Mouse (Mus musculus): Measurements from ENCODE around the gene Shb. TPM values are rescaled to one million over a fixed set of nuclear protein-coding genes. Genes with fewer than 3 reads are reported as not detected.
"Not testable (repeated sequence)": the region's sequence is repeated elsewhere in the genome, so short reads cannot be mapped to it uniquely, and the experiment has no call there.

Gene Shb
- polyA plus RNA-seq, 1 experiment, result 11.4 TPM

DNA sequence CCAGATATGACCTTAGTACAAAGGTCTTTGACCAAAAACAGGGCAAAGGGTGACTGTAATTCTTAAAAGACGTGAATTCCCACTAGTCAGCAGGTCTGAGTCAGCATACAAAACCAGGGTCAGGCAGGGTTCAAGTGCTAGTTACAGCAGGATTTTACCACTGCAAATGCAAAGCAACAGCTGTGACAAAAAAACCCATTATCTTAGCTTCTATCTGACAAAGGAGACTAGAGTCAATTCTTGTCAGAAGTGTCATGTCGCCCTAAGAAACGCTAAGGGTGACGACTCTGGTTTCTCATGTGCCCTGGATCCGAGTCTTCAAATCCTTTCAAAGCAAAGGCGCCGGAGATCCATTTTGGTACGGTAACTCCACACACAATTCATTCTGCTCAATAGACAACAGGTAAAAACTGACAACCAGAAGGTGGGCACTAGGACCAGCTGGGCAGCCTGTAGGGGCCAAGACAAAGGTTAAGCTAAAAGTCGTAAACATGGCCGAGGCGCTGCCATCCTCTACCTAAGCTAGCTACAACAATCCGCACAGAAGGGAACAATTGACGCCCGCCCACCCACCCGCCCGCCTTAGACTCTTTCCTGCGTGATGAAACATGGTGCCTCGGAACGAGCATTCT is 124.5 kb downstream of the Shb start:
- no peaks in the 10 kb centered on the region for H3K4me1 ChIP-seq (ENCODE audit: control insufficient read depth, insufficient read depth, low read length)
- H3K27ac ChIP-seq (ENCODE audit: insufficient read depth, low read length), result no peak overlapping the region; the same call in 1 of the 2 replicates
- H3K4me3 ChIP-seq (ENCODE audit: insufficient read depth, low read length), result peak overlapping the region; percentile 95
- TF ChIP-seq CTCF (IDR thresholded peaks at IDR 0.05; ENCODE audit: borderline replicate concordance, insufficient read depth, low read length) (no peak), POLR2A (IDR thresholded peaks at IDR 0.05; ENCODE audit: low read depth, low read length) (no peak)

DNA sequence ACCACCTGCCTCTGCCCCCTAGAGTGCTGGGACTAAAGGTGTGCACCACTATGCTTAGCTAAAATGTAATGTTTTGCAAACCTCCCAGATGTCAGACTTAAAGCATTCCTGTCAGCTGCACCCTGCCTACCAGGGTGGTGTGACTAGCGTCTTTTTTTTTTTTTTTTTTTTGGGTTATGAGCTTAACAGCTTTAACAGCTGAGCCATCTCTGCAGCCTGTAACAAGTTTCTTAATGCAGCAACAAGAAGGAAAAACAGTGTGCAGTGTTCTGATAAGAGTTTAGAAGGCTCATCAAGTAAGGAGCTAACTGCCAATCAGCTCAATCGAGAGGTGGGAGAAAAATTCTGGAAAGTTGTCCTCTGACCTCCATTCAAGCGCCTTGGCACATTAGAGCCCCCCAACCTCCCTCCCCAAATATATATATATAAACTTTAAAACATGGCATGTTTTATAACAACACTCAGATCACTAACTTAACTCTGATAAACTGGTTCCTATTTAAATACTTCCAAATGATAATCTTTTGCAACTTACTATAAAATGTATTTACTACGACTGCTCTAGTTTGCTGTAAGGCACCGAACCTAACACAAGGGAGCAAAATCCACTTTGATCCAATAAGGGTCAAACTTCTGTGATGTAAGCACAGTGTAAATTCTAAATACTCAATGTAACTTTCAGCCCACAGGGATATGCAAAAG is 125.1 kb downstream of the Shb start:
- Histone ChIP-seq H3K27ac (ENCODE audit: insufficient read depth, low read length) (no peak overlapping the region), H3K4me3 (ENCODE audit: insufficient read depth, low read length) (peak overlapping the region; percentile 95), H3K4me1 (ENCODE audit: control insufficient read depth, insufficient read depth, low read length) (no peaks in the 10 kb centered on the region)
- TF ChIP-seq CTCF (IDR thresholded peaks at IDR 0.05; ENCODE audit: borderline replicate concordance, insufficient read depth, low read length) (no peak), POLR2A (IDR thresholded peaks at IDR 0.05; ENCODE audit: low read depth, low read length) (no peak)

GRCm38 (mm10) chr4:45406397-45406796 is 125.9 kb downstream of the Shb start:
- H3K27ac ChIP-seq (ENCODE audit: insufficient read depth, low read length), result no peak overlapping the region
- H3K4me1 ChIP-seq (ENCODE audit: control insufficient read depth, insufficient read depth, low read length), result no peaks in the 10 kb centered on the region
- no peak overlapping the region for H3K4me3 ChIP-seq (ENCODE audit: insufficient read depth, low read length)
- TF ChIP-seq POLR2A (IDR thresholded peaks at IDR 0.05; ENCODE audit: low read depth, low read length), result no peak
- no peak for TF ChIP-seq CTCF (IDR thresholded peaks at IDR 0.05; ENCODE audit: borderline replicate concordance, insufficient read depth, low read length)

DNA sequence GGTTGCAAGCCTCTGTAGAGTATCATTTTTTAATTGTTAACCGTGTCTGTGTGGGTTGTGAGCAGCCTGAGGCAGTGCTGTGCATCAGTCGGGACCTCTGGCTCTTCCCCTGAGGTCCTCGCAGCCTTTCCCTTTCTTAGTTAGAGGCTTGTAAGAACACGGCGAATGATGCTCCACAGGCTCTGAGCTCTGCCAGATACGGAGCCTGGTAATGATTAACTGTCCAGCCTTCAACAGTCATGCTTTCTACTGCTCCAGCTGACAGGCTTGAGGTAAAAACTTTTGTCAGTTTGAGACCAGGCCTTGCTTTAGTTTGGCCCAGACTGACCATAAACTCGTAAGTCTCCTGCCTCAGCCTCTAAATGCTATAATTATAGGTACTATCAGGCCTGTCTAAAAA is 127.0 kb downstream of the Shb start:
- TF ChIP-seq POLR2A (IDR thresholded peaks at IDR 0.05; ENCODE audit: low read depth, low read length) (no peak), CTCF (IDR thresholded peaks at IDR 0.05; ENCODE audit: borderline replicate concordance, insufficient read depth, low read length) (no peak)
- no peak overlapping the region for H3K27ac ChIP-seq (ENCODE audit: insufficient read depth, low read length)

DNA sequence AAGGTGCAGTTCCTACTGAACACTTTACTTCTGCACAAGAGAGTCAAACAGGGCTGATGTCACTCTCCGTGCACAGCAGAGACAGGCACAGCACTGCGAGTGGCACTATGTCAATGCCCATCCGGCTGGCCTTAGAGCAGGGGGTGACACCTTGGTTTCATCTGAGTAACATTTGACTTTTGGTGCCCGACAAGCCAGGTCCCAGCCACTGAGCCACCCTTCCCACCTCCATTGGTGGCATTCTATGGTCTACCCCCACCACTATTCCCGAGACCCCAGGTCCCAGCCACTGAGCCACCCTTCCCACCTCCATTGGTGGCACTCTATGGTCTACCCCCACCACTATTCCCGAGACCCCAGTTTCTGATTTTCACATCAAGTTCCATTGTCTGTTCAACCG is 128.2 kb downstream of the Shb start:
- Histone ChIP-seq H3K4me1 (ENCODE audit: control insufficient read depth, insufficient read depth, low read length) (no peaks in the 10 kb centered on the region), H3K27ac (ENCODE audit: insufficient read depth, low read length) (no peak overlapping the region), H3K4me3 (ENCODE audit: insufficient read depth, low read length) (no peak overlapping the region)
- TF ChIP-seq CTCF (IDR thresholded peaks at IDR 0.05; ENCODE audit: borderline replicate concordance, insufficient read depth, low read length) (no peak), POLR2A (IDR thresholded peaks at IDR 0.05; ENCODE audit: low read depth, low read length) (no peak)

More for the DNA sequence above, 127.0 kb downstream of the Shb start:
- Histone ChIP-seq H3K4me3 (ENCODE audit: insufficient read depth, low read length) (no peak overlapping the region), H3K4me1 (ENCODE audit: control insufficient read depth, insufficient read depth, low read length) (no peaks in the 10 kb centered on the region)

DNA sequence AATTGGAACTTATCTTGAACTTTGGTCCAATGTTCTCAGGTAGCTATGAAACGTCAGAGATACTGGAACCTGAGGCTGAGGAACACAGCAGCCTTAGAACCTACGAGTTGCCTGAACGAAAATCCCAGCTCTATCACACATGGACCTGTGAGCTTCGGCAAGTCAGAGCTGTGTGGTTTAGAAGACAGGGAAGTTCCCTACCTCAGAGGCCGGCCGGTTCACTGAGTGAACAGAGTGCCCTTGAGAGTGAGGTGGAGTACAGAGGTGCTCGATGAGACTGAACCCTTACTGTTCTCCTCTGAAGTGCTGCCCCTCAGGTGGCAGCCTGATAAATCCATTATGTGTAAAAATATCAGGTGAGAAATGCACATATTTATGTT is 128.8 kb downstream of the Shb start:
- Histone ChIP-seq H3K27ac (ENCODE audit: insufficient read depth, low read length) (no peak overlapping the region), H3K4me3 (ENCODE audit: insufficient read depth, low read length) (no peak overlapping the region), H3K4me1 (ENCODE audit: control insufficient read depth, insufficient read depth, low read length) (no peaks in the 10 kb centered on the region)
- TF ChIP-seq CTCF (IDR thresholded peaks at IDR 0.05; ENCODE audit: borderline replicate concordance, insufficient read depth, low read length) (no peak), POLR2A (IDR thresholded peaks at IDR 0.05; ENCODE audit: low read depth, low read length) (no peak)

DNA sequence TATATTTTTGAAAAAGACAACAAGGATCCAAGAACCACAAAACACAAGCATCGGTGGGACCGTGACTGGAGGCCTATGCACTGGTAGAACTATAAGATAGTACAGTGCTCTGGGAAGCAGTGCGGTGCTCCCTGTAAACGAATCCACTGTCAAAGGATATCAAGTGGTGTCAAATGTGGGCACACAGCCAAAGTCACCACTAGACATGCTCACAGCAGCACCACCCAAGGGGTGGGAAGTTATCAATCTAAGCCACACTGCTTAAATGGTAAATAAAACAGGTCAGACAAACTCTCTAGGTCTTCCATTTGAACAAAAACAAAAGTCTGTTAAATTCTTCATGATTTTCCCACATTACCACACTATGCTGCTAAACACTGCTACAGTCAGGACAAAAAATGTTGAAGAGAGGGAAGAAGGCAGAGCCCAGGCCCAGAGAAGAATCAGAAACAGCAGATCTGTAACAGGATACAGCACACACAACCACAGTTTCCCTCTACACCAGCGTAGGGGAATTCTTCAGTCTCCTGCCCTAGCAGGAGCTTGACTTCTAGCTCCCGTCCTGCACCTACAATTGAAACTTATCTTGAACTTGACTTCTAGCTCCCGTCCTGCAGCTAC is 129.3 kb downstream of the Shb start:
- no peak for TF ChIP-seq POLR2A (IDR thresholded peaks at IDR 0.05; ENCODE audit: low read depth, low read length)
- no peak overlapping the region for H3K27ac ChIP-seq (ENCODE audit: insufficient read depth, low read length)
- H3K4me3 ChIP-seq (ENCODE audit: insufficient read depth, low read length), result no peak overlapping the region
- no peaks in the 10 kb centered on the region for H3K4me1 ChIP-seq (ENCODE audit: control insufficient read depth, insufficient read depth, low read length)

DNA sequence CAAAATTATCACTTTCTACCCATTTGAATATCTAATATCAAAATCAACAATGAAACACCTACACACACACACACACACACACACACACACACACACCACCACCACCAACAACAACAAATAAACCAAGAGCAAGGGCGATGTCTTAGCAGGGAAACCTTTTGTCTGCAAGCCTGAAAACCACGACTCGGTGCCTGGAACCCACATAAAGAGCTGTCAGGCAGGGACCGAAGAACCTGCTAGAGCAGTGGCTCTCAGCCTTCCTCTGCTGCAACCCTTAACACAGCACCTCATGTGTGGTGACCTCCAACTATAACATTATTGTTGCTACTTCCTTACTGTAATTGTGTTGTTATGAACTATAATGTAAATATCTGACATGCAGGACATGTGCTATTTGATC is 130.0 kb downstream of the Shb start:
- H3K27ac ChIP-seq (ENCODE audit: insufficient read depth, low read length), result no peak overlapping the region
- H3K4me1 ChIP-seq (ENCODE audit: control insufficient read depth, insufficient read depth, low read length), result no peaks in the 10 kb centered on the region
- TF ChIP-seq CTCF (IDR thresholded peaks at IDR 0.05; ENCODE audit: borderline replicate concordance, insufficient read depth, low read length) (no peak), POLR2A (IDR thresholded peaks at IDR 0.05; ENCODE audit: low read depth, low read length) (no peak)
- no peak overlapping the region for H3K4me3 ChIP-seq (ENCODE audit: insufficient read depth, low read length)

DNA sequence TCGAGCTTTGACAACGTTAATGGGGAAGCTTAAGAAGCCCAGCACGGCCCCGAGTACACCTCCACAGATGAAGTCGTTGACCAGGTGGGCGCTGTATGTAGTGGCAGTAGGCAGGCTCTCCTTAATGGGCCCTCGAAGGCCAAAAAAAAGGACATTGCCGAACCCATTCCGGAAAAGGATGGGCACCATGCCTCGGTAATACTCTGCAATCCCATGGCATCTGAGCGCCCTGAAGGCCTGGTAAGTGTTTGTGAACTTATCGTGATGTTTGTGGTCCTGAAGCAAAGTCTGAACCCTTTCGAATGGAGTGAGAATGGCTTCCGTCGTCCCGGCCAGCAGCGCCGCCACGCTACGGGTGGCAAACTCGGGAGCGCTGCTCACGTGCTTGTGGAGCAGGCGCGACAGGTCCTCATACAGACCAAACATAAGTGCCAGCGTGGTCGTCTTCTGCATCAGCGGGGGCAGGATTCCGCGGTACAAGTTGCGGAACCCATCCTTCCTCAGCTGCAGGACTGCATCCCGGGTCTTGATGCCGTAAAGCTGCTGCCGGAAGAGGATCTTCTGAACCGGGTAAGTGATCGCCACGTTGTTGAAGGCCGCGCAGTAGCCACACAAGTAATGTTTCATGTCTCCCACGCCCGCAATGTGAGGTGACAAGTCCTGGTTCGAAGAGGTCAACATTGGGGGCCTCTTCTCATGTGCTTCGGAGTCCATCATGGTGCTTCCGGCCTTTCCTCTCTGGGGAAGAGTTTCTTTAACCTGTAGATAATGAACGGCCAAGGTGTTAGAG is 132.7 kb downstream of the Shb start:
- TF ChIP-seq POLR2A (IDR thresholded peaks at IDR 0.05; ENCODE audit: low read depth, low read length), result no peak
- no peak for TF ChIP-seq CTCF (IDR thresholded peaks at IDR 0.05; ENCODE audit: borderline replicate concordance, insufficient read depth, low read length)
- H3K27ac ChIP-seq (ENCODE audit: insufficient read depth, low read length), result no peak overlapping the region
- H3K4me3 ChIP-seq (ENCODE audit: insufficient read depth, low read length), result no peak overlapping the region
- no peaks in the 10 kb centered on the region for H3K4me1 ChIP-seq (ENCODE audit: control insufficient read depth, insufficient read depth, low read length)

- H3K27ac ChIP-seq (ENCODE audit: insufficient read depth, low read length); H3K4me1 ChIP-seq (ENCODE audit: control insufficient read depth, insufficient read depth, low read length); H3K4me3 ChIP-seq (ENCODE audit: insufficient read depth, low read length): not testable (repeated sequence)
These were observed 134.0 kb downstream of the Shb start for GRCm38 (mm10) chr4:45398315-45398714.

DNA sequence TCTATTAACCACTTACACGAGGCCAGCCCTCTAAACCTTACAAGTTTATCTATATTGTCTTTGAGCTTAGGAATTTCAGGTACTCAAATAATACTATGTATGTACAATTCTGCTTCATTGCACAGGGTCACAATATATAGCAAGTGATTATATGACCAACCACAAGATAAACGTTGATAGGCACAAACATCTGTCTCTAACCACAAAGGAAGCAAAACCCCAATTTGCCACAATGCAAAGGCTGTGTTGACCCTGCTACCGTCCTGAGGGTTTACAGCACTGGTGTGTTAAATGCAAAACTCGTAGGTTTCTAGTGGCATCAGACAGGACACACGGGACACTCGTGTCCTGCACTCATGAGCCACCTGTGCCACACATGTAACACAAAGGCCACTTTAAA is 136.1 kb downstream of the Shb start:
- not testable (repeated sequence) for H3K4me1 ChIP-seq (ENCODE audit: control insufficient read depth, insufficient read depth, low read length); H3K27ac ChIP-seq (ENCODE audit: insufficient read depth, low read length); H3K4me3 ChIP-seq (ENCODE audit: insufficient read depth, low read length)

Measured in embryonic fibroblast, embryonic 13.5 days (primary cell).